Mouse (Mus musculus): ENCODE results near the gene Csnk2b. TPM values are rescaled to one million over a fixed set of nuclear protein-coding genes. Genes with fewer than 3 reads are reported as not detected.

Csnk2b gene
- polyA plus RNA-seq, 1 experiment from 2014 or later: 291 TPM

DNA sequence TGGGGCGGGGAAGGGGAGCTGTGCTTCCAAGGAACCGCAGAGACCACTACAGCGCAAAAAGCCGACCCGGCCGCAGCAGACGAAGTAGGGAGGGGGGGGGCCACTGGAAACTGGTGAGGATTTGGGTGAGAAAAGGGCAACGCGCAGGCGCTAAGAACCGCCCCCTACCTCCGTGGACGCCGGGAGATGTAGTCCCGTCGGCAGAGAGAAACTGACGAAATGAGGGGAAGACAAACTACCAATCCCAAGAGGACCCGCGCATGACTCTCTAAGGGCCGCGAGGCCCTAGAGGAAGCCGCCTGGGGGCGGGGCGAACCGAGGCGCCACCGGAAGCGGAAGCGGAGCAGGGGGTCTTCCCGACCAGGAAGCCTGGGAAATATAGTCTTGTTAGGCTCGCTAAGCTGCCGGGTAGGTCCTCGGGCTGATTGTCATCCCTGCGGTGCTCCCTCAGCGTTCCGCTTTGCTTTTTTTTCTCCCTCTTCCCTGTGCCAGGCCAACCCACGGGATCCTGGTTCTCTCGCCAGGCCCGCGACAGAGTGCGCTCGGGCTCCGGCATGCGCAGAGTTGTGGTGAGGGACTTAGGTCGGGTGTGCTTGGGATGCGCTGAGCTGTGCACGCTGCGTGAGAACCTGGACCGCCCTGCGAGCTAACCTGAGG is 582 bp downstream of the Csnk2b start, which contains the start of gene Gpank1:
Gene Gpank1 (plus strand): TSS at position 313 of the 657 bp plus-strand sequence.
- ATAC-seq (ENCODE audit: insufficient read depth) (peak; percentile 97), DNase-seq (peak; percentile 100)
- H3K36me3 ChIP-seq (ENCODE audit: insufficient read depth): peaks cover 40% of the 10 kb centered on the region
- H3K27me3 ChIP-seq (ENCODE audit: insufficient read depth, low read length): no peaks in the 10 kb centered on the region
- no peak for TF ChIP-seq CTCF (IDR thresholded peaks at IDR 0.05; ENCODE audit: low read depth)
- H3K4me3 ChIP-seq (ENCODE audit: low read depth, low read length): peak within 1 kb of the TSS; percentile 96
- H3K4me1 ChIP-seq (ENCODE audit: insufficient read depth): peaks cover 3% of the 10 kb centered on the region; the same call in 1 of the 2 replicates
- H3K9ac ChIP-seq: peak within 1 kb of the TSS; percentile 97
- under 1% methylated on average over 50 of the region's 50 CpGs for WGBS
- peak within 1 kb of the TSS; percentile 94 for H3K4me2 ChIP-seq
- H3K9me3 ChIP-seq (ENCODE audit: low read depth, low read length): no peaks in the 10 kb centered on the region
- peak within 1 kb of the TSS; percentile 92 for H3K27ac ChIP-seq (ENCODE audit: low read depth)

DNA sequence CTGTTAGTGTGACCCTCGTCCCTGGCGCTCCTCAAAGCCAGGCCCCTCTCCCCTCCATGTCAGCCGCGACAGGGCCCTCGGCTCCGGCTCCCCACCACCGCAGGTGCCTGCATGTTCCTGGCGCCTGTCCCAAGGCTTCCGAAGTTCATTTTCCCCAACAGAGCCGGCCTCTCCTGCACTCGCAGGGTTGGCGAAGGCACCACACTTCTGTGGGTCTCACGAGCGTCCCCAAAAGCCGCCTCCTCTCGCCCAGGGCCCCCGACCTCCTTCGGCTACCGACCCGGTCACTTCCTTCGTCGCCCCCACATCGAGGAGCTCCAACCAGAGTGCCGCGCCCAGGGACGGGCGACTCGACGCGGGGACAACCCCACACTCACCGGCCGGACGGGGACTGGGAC is 1.1 kb downstream of the Csnk2b start:
- H3K4me3 ChIP-seq (ENCODE audit: low read depth, low read length): peak overlapping the region; percentile 96
- H3K27ac ChIP-seq (ENCODE audit: low read depth): peak overlapping the region; percentile 67
- TF ChIP-seq CTCF (IDR thresholded peaks at IDR 0.05; ENCODE audit: low read depth): no peak
- DNase-seq (no peak), ATAC-seq (ENCODE audit: insufficient read depth) (no peak)
- H3K9me3 ChIP-seq (ENCODE audit: low read depth, low read length): no peaks in the 10 kb centered on the region
- peaks cover 3% of the 10 kb centered on the region; the same call in 1 of the 2 replicates for H3K4me1 ChIP-seq (ENCODE audit: insufficient read depth)
- under 1% methylated on average over 33 of the region's 33 CpGs for WGBS
- H3K9ac ChIP-seq: peak overlapping the region; percentile 97
- no peaks in the 10 kb centered on the region for H3K27me3 ChIP-seq (ENCODE audit: insufficient read depth, low read length)
- peaks cover 45% of the 10 kb centered on the region for H3K36me3 ChIP-seq (ENCODE audit: insufficient read depth)
- peak overlapping the region; percentile 94 for H3K4me2 ChIP-seq

DNA sequence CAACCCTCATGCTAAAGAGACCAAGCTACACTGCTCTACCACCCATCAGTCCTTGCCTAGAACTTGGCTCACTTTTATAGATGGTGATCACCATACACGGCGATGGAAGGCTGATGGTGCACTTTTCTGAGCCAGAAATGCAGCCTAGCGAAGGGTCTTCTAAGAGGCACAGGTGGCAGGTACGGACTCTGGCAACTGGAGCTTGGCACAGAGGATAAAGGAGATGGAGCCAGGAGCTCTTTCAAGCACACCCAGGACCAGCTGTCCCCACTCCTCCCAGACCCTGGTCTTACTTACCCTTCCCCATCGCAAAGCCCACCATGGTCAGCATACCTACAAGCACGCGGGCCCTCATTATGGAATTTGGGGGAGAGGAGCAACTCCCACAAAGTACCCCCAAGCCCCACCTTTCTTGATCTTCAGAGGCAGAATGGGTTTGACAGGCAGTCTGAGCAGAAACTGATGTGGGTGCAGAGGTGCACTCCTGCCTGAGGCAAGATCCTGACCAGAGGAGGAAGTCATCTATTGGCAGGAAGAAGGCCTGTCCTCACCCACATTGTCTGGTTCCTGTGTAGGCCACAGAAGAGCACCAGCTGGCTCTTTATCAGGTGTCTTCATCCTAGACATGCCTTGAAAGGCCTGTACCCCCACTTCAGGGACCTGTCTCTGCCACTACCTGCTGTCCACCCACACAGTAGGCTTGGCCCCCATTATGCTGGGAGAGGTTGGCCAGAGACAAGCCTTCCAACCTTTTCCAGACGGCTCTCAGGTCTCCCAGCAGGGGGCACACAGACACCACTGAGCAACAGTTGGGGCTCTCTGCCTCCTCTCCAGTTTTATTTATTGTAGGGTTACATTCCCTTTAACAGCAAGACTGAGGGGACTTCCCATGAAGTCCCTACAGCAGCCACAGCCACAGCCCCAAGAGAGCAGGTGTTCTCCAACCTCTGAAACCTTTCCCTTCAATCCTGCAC is 6.5 kb downstream of the Csnk2b start, which contains the start of gene Ly6g5b:
Gene Ly6g5b (minus strand): TSS at position 383 of the 974 bp plus-strand sequence.
- Histone ChIP-seq H3K27ac (ENCODE audit: low read depth) (no peak within 1 kb of the TSS), H3K4me1 (ENCODE audit: insufficient read depth) (0 out of 2 replicates have a peak, but pooled peaks cover 3% of the 10 kb centered on the region), H3K9me3 (ENCODE audit: low read depth, low read length) (no peaks in the 10 kb centered on the region), H3K4me3 (ENCODE audit: low read depth, low read length) (no peak within 1 kb of the TSS), H3K27me3 (ENCODE audit: insufficient read depth, low read length) (no peaks in the 10 kb centered on the region), H3K9ac (no peak within 1 kb of the TSS), H3K36me3 (ENCODE audit: insufficient read depth) (peaks cover 52% of the 10 kb centered on the region), H3K4me2 (no peak within 1 kb of the TSS)
- no peak for ATAC-seq (ENCODE audit: insufficient read depth)
- peak; percentile 53 for DNase-seq
- WGBS: 84% methylated on average over 8 of the region's 8 CpGs
- peak; percentile 58 for TF ChIP-seq CTCF (IDR thresholded peaks at IDR 0.05; ENCODE audit: low read depth)

DNA sequence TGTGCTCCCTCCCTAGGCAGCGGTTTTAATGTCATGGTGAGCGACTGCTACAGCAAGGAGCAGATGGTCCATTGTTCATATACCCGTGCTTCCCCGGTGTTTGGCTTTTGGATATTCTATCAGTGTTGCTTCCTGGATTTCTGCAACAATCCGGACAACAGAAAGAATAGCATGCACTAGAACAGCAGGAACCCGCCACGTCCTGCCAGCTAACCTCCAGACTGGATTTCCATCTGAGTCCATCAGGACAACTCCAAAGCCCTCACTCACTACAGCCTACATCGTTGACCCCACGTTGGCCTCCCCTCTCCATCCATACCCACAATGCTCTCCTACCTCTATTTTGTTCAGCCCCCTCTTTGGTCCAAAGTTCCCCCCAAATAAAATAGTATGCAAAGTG is 10.1 kb downstream of the Csnk2b start:
- no peaks in the 10 kb centered on the region for H3K4me1 ChIP-seq (ENCODE audit: insufficient read depth)
- no peak overlapping the region for H3K4me3 ChIP-seq (ENCODE audit: low read depth, low read length)
- ATAC-seq (ENCODE audit: insufficient read depth) (no peak), DNase-seq (peak; percentile 12)
- no peak overlapping the region for H3K4me2 ChIP-seq
- no peaks in the 10 kb centered on the region for H3K9me3 ChIP-seq (ENCODE audit: low read depth, low read length)
- no peak overlapping the region for H3K27ac ChIP-seq (ENCODE audit: low read depth)
- no peaks in the 10 kb centered on the region for H3K27me3 ChIP-seq (ENCODE audit: insufficient read depth, low read length)
- no peak overlapping the region for H3K9ac ChIP-seq
- WGBS: 71% methylated on average over 9 of the region's 9 CpGs
- no peak for TF ChIP-seq CTCF (IDR thresholded peaks at IDR 0.05; ENCODE audit: low read depth)
- peaks cover 28% of the 10 kb centered on the region; the same call in 1 of the 2 replicates for H3K36me3 ChIP-seq (ENCODE audit: insufficient read depth)

DNA sequence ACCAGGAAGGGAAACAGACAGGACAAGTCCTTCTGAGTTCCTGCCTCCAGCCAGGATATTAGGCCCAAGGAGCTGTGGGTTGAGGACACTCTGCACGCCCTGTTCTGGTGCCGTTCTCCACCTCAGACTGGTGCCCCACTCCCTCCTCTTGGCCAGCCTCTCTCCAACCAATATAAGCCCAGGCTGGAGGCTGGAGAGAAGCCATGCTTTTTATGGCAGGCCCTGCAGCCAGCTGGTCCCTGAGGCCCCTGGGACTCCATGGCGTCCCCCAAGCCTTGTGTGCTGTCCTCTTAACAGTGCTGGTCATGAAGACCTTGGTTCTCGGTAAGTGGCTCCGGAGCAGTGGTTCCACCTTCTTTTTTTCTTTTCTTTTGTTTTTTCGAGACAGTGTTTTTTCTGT is 13.8 kb downstream of the Csnk2b start, which contains the start of gene Ly6g5c:
Gene Ly6g5c (plus strand): TSS at position 183 of the 400 bp plus-strand sequence.
- Histone ChIP-seq H3K4me3 (ENCODE audit: low read depth, low read length) (no peak within 1 kb of the TSS), H3K9me3 (ENCODE audit: low read depth, low read length) (no peaks in the 10 kb centered on the region), H3K27me3 (ENCODE audit: insufficient read depth, low read length) (no peaks in the 10 kb centered on the region), H3K4me2 (no peak within 1 kb of the TSS), H3K4me1 (ENCODE audit: insufficient read depth) (no peaks in the 10 kb centered on the region), H3K36me3 (ENCODE audit: insufficient read depth) (peaks cover 10% of the 10 kb centered on the region; the same call in 1 of the 2 replicates), H3K27ac (ENCODE audit: low read depth) (no peak within 1 kb of the TSS), H3K9ac (no peak within 1 kb of the TSS)
- WGBS: 84% methylated on average over 6 of the region's 6 CpGs
- no peak for TF ChIP-seq CTCF (IDR thresholded peaks at IDR 0.05; ENCODE audit: low read depth)
- no peak for ATAC-seq (ENCODE audit: insufficient read depth)
- DNase-seq: no peak

DNA sequence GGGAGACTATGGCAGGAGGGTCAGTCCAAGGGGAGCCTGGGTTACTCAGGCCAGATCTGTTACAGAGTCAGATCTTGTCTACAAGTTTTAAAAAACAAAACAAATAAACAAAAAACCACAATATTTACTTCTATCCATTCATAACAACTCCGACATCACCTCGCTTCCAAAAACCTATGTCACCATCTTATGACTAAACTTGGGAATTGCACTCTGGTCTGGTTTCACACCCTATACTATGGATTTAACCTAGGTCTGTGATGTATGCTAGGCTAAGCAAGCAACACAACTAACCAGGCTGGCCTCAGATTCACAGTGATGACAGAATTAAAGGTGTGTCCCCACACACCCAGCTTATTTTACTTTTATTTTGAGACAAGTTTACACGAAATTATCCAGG is 15.3 kb downstream of the Csnk2b start:
- H3K4me2 ChIP-seq: no peak overlapping the region
- no peaks in the 10 kb centered on the region for H3K9me3 ChIP-seq (ENCODE audit: low read depth, low read length)
- H3K4me3 ChIP-seq (ENCODE audit: low read depth, low read length): no peak overlapping the region
- DNase-seq (peak; percentile 13), ATAC-seq (ENCODE audit: insufficient read depth) (no peak)
- H3K4me1 ChIP-seq (ENCODE audit: insufficient read depth): no peaks in the 10 kb centered on the region
- H3K27me3 ChIP-seq (ENCODE audit: insufficient read depth, low read length): no peaks in the 10 kb centered on the region
- H3K9ac ChIP-seq: no peak overlapping the region; the same call in 1 of the 2 replicates
- TF ChIP-seq CTCF (IDR thresholded peaks at IDR 0.05; ENCODE audit: low read depth): peak; percentile 30
- H3K36me3 ChIP-seq (ENCODE audit: insufficient read depth): peaks cover 26% of the 10 kb centered on the region
- WGBS: 51% methylated on average over 3 of the region's 3 CpGs
- no peak overlapping the region for H3K27ac ChIP-seq (ENCODE audit: low read depth)

Measured in lung, embryonic 14.5 days (tissue).